Mouse (Mus musculus): ENCODE measurements at regions not wholly inside any gene's neighbourhood (a gene's known extent, or its start where the extent isn't known, plus 50 kb on each side); places are given as distances from the start of the nearest gene placed in this dataset.
A peak's percentile ranks its signal among the peaks of the same experiment; 100 is the strongest.

DNA sequence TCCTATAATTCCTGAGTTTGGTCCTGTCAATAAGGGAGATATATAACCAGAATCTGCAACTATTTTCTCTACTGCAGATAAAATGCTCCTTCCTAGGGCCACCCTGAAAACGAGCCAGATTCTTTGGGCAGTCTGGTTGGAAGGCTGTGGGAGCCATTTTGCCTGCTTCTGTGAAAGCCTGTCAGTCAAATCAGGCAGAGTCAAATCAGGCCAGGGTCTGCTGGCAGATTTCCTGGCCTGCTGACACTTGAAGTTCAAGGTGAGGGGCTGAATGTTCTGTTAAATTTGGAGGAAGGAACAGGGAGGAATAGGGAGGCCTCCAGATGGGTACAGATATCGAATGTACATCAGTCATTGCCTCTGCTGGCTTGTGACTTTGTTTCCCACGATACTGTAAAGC lies 206.0 kb upstream of the Pkn2 start:
- Histone ChIP-seq H3K9ac (replicated peaks; ENCODE audit: low read depth) (no peak overlapping the region), H3K4me1 (ENCODE audit: insufficient read depth, low read depth, low read length) (no peaks in the 10 kb centered on the region), H3K27me3 (replicated peaks; ENCODE audit: insufficient read depth, low read length) (no peaks in the 10 kb centered on the region), H3K27ac (ENCODE audit: low read length) (no peak overlapping the region), H3K4me2 (replicated peaks; ENCODE audit: low read depth, low read length) (no peak overlapping the region), H3K9me3 (ENCODE audit: low read length) (no peaks in the 10 kb centered on the region), H3K36me3 (ENCODE audit: insufficient read depth, low read length) (no peaks in the 10 kb centered on the region), H3K4me3 (ENCODE audit: low read depth, low read length) (no peak overlapping the region)
- no peak for DNase-seq (ENCODE audit: low spot score)
- WGBS: 70% methylated on average over 3 of the region's 3 CpGs
- TF ChIP-seq EP300 (IDR thresholded peaks at IDR 0.05) (no peak), CTCF (IDR thresholded peaks at IDR 0.05) (no peak)
- ATAC-seq: no peak

- WGBS: 35% methylated on average over 7 of the region's 7 CpGs
- H3K9ac ChIP-seq (replicated peaks; ENCODE audit: low read depth): no peak overlapping the region
- no peak overlapping the region for H3K27ac ChIP-seq (ENCODE audit: low read length)
- ATAC-seq (peak; percentile 89), DNase-seq (ENCODE audit: low spot score) (peak; percentile 88)
- no peaks in the 10 kb centered on the region for H3K27me3 ChIP-seq (replicated peaks; ENCODE audit: insufficient read depth, low read length)
- no peak overlapping the region for H3K4me3 ChIP-seq (ENCODE audit: low read depth, low read length)
- no peaks in the 10 kb centered on the region for H3K36me3 ChIP-seq (ENCODE audit: insufficient read depth, low read length)
- TF ChIP-seq EP300 (IDR thresholded peaks at IDR 0.05) (peak; percentile 45; the same call in 1 of the 2 replicates), CTCF (IDR thresholded peaks at IDR 0.05) (no peak)
- no peak overlapping the region for H3K4me2 ChIP-seq (replicated peaks; ENCODE audit: low read depth, low read length)
- no peaks in the 10 kb centered on the region for H3K4me1 ChIP-seq (ENCODE audit: insufficient read depth, low read depth, low read length)
- no peaks in the 10 kb centered on the region for H3K9me3 ChIP-seq (ENCODE audit: low read length)
These were observed 196.5 kb upstream of the Pkn2 start for GRCm38 (mm10) chr3:143078310-143078709.

DNA sequence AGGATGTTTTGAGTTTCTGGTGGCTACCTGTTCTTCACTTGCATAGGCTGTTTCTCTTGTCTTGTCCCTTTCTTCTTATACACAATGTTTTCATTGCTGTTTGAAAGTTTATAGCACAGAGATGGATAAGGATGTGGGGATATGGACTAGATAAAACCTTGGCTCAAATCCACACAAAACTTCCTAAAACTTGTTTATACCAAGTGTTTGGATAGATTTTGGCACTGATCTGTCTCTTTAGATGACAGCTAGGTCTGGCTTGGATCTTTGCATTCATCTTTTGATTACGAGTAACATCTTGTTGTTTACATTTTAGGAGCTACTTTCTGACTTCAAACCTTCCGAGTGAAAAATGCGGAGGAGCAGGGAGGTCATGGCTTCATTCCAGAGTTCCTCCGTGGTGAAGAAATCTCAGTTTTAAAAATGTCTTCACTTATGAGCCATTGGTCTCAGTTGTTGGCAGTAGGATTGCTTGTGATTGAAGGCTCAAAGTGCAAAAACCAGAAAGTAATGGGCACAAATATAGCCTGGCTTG lies 190.1 kb upstream of the Pkn2 start:
- H3K4me2 ChIP-seq (replicated peaks; ENCODE audit: low read depth, low read length): no peak overlapping the region
- no peak overlapping the region for H3K4me3 ChIP-seq (ENCODE audit: low read depth, low read length)
- no peak overlapping the region for H3K27ac ChIP-seq (ENCODE audit: low read length)
- H3K9ac ChIP-seq (replicated peaks; ENCODE audit: low read depth): no peak overlapping the region
- no peaks in the 10 kb centered on the region for H3K36me3 ChIP-seq (ENCODE audit: insufficient read depth, low read length)
- no peaks in the 10 kb centered on the region for H3K4me1 ChIP-seq (ENCODE audit: insufficient read depth, low read depth, low read length)
- H3K27me3 ChIP-seq (replicated peaks; ENCODE audit: insufficient read depth, low read length): no peaks in the 10 kb centered on the region
- WGBS: 39% methylated on average over 4 of the region's 4 CpGs
- ATAC-seq (peak; percentile 12; the same call in 1 of the 2 replicates), DNase-seq (ENCODE audit: low spot score) (peak; percentile 51)
- peak; percentile 57; the same call in 1 of the 2 replicates for TF ChIP-seq EP300 (IDR thresholded peaks at IDR 0.05)
- TF ChIP-seq CTCF (IDR thresholded peaks at IDR 0.05): no peak
- H3K9me3 ChIP-seq (ENCODE audit: low read length): no peaks in the 10 kb centered on the region

DNA sequence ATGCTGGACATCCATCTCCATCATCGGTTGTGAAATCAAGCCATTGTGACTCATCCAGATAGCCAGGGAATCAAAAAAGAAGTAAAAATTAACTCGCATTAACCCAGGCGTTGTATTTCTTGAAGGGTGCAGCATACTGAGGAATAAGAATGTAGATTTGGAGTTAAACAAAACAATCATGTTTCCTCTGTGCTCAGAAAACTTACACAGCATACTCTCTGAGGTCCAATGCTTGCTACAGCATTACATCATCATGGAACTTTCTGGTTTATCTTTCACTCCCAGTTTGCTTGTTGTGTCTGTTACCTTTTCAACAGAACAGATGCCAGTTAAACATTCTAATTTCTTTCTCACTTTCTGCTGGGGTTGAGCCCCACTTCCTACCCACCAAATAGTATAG lies 173.1 kb upstream of the Pkn2 start:
- no peaks in the 10 kb centered on the region for H3K4me1 ChIP-seq (ENCODE audit: insufficient read depth, low read depth, low read length)
- H3K4me2 ChIP-seq (replicated peaks; ENCODE audit: low read depth, low read length): no peak overlapping the region
- H3K27me3 ChIP-seq (replicated peaks; ENCODE audit: insufficient read depth, low read length): no peaks in the 10 kb centered on the region
- no peak overlapping the region for H3K4me3 ChIP-seq (ENCODE audit: low read depth, low read length)
- TF ChIP-seq CTCF (IDR thresholded peaks at IDR 0.05) (no peak), EP300 (IDR thresholded peaks at IDR 0.05) (no peak)
- no peak overlapping the region for H3K9ac ChIP-seq (replicated peaks; ENCODE audit: low read depth)
- H3K36me3 ChIP-seq (ENCODE audit: insufficient read depth, low read length): no peaks in the 10 kb centered on the region
- no peak for ATAC-seq
- no peaks in the 10 kb centered on the region for H3K9me3 ChIP-seq (ENCODE audit: low read length)
- no peak overlapping the region for H3K27ac ChIP-seq (ENCODE audit: low read length)
- WGBS: 87% methylated on average over 3 of the region's 3 CpGs
- DNase-seq (ENCODE audit: low spot score): peak; percentile 32

- Histone ChIP-seq H3K4me3 (ENCODE audit: low read depth, low read length) (no peak overlapping the region), H3K27ac (ENCODE audit: low read length) (peak overlapping the region; percentile 59), H3K4me1 (ENCODE audit: insufficient read depth, low read depth, low read length) (no peaks in the 10 kb centered on the region), H3K9me3 (ENCODE audit: low read length) (no peaks in the 10 kb centered on the region), H3K36me3 (ENCODE audit: insufficient read depth, low read length) (no peaks in the 10 kb centered on the region), H3K4me2 (replicated peaks; ENCODE audit: low read depth, low read length) (no peak overlapping the region), H3K27me3 (replicated peaks; ENCODE audit: insufficient read depth, low read length) (no peaks in the 10 kb centered on the region), H3K9ac (replicated peaks; ENCODE audit: low read depth) (no peak overlapping the region)
- ATAC-seq (peak; percentile 95), DNase-seq (ENCODE audit: low spot score) (peak; percentile 88)
- TF ChIP-seq CTCF (IDR thresholded peaks at IDR 0.05) (no peak), EP300 (IDR thresholded peaks at IDR 0.05) (0 out of 2 replicates have a peak, but pooled peaks have one; percentile 44)
- WGBS: 54% methylated on average over 11 of the region's 11 CpGs
These were observed 171.6 kb upstream of the Pkn2 start for GRCm38 (mm10) chr3:143053286-143053993.

GRCm38 (mm10) chr3:143040666-143041065 lies 158.9 kb upstream of the Pkn2 start:
- Histone ChIP-seq H3K27ac (ENCODE audit: low read length) (no peak overlapping the region), H3K4me2 (replicated peaks; ENCODE audit: low read depth, low read length) (no peak overlapping the region), H3K36me3 (ENCODE audit: insufficient read depth, low read length) (no peaks in the 10 kb centered on the region), H3K9ac (replicated peaks; ENCODE audit: low read depth) (no peak overlapping the region), H3K4me3 (ENCODE audit: low read depth, low read length) (no peak overlapping the region), H3K9me3 (ENCODE audit: low read length) (no peaks in the 10 kb centered on the region), H3K27me3 (replicated peaks; ENCODE audit: insufficient read depth, low read length) (no peaks in the 10 kb centered on the region), H3K4me1 (ENCODE audit: insufficient read depth, low read depth, low read length) (no peaks in the 10 kb centered on the region)
- 73% methylated on average over 3 of the region's 3 CpGs for WGBS
- peak; percentile 90 for TF ChIP-seq EP300 (IDR thresholded peaks at IDR 0.05)
- TF ChIP-seq CTCF (IDR thresholded peaks at IDR 0.05): no peak
- peak; percentile 92 for ATAC-seq
- peak; percentile 94 for DNase-seq (ENCODE audit: low spot score)

All from lung, postnatal 0 days (tissue).